Mouse (Mus musculus): ENCODE data around the gene Ush2a.

DNA sequence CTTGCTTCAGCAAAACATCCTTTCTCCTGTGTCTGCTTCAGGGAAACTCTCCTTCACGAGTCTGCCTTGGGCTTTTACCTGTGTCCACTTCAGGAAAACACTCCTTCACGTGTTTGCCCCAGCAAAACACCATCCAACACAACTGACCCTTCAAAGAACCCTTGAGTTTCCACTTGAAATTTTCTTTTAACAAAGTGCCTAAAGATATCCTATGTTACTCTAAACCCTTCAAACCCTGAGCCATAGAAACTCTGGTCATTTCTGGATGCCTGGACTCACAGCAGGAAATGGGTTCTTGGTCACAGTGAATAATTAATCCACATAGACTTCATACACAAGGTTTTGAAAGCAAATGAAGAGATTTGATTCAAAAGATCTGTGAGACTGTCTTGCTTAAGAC is 199.4 kb downstream of the Ush2a start:
- no peak for TF ChIP-seq CTCF (conservative IDR thresholded peaks at IDR 0.05; ENCODE audit: insufficient read depth, insufficient read length, low read depth, low read length)
- TF ChIP-seq POLR2A (IDR thresholded peaks at IDR 0.05; ENCODE audit: low read depth, low read length): no peak

Data from kidney, adult 2 months (tissue).